Mouse (Mus musculus) right cerebral cortex, adult 2 months (tissue): ENCODE data around the gene Gm11596.
"Not testable (repeated sequence)": the region's sequence is repeated elsewhere in the genome, so short reads cannot be mapped to it uniquely, and the experiment has no call there.

Experiments used
- DNase-seq, 2 experiments: peaks; one replicate each; pipeline ENCODE4 v3.0.0; 2021 to 2022; ENCODE audit warnings: low spot score in 2 of 2

Gene Gm11596

GRCm38 (mm10) chr11:99793367-99793766, at the start of gene Gm11596:
Gm11596 (minus strand) TSS chr11:99793467.
- no peak for DNase-seq

DNA sequence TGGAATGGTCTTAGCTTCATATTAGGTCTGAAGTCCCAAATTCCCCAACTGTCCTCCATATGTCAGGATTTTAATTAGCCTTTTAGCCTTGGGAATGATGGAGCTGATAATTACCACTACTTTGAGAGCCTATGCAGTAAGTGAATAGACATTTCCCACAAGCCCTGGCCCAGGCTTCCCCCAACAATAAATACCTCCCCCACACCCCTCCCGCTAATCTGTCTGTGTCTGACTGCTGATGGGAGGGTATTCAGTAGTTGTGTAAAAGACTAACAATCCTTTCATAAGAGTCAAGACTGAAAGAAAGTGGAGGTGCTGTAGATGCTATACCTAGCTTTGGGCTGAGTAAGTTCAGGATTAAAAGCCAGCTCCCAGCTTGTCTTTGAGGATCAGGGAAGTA, 48.9 kb upstream of the Gm11596 start:
- no peak for DNase-seq

- DNase-seq, result no peak
Measured at GRCm38 (mm10) chr11:99837966-99838365, 44.7 kb upstream of the Gm11596 start, which contains the start of gene 2300003K06Rik. 2300003K06Rik (minus strand) TSS chr11:99838066.

DNA sequence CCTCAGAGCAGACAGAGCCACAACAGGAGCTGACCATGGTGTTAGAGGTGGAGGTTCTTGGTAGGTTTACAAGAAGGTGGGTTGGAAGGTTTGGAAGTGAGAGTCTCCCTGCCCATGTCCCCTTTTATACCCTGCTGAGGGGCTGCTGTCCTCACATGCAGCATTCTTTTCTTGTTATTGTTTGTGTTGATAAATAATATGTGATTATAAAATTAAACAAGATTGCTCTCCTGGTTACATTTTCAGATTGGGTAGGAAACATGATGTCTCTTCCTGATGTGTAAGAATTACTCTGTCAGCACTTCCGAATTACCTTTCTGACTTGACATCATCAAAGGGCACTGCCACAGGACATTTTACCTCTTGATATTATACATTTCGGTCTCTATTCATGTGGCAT, 22.3 kb upstream of the Gm11596 start, which contains the start of gene Gm11564:
Gene Gm11564, minus strand, starts transcription at position 101 of the 400 bp plus-strand sequence.
- not testable (repeated sequence) for DNase-seq

- DNase-seq, result not testable (repeated sequence)
Measured at GRCm38 (mm10) chr11:99809792-99810191, 16.5 kb upstream of the Gm11596 start, which contains the start of gene Krtap4-13. Krtap4-13 (minus strand) TSS chr11:99809892.

DNA sequence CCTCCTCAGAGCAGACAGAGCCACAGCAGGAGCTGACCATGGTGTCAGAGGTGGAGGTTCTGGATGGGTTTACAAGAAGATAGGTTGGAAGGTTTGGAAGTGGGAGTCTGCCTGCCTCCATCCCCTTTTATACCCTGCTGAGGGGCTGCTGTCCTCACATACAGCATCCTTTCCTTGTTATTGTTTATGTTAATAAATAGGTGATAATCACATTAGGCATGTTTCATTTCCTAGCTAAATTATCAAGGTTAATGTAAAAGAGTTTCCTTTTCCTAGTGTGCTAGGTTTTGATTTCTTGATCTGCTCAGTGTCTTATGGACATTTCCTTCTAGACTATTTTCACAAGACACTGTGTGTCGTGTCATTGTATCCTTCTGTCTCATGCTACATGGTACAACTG, 11.1 kb upstream of the Gm11596 start, which contains the start of gene Gm11554:
Gene Gm11554, minus strand, starts transcription at position 101 of the 400 bp plus-strand sequence.
- DNase-seq, result not testable (repeated sequence)

DNA sequence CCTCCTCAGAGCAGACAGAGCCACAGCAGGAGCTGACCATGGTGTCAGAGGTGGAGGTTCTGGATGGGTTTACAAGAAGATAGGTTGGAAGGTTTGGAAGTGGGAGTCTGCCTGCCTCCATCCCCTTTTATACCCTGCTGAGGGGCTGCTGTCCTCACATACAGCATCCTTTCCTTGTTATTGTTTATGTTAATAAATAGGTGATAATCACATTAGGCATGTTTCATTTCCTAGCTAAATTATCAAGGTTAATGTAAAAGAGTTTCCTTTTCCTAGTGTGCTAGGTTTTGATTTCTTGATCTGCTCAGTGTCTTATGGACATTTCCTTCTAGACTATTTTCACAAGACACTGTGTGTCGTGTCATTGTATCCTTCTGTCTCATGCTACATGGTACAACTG, 5.6 kb upstream of the Gm11596 start, which contains the start of gene Gm11569:
Gene Gm11569, minus strand, starts transcription at position 101 of the 400 bp plus-strand sequence.
- not testable (repeated sequence) for DNase-seq

GRCm38 (mm10) chr11:99784900-99785299, 8.4 kb downstream of the Gm11596 start, which contains the start of gene Krtap4-9:
Krtap4-9 (plus strand) TSS chr11:99785200.
- not testable (repeated sequence) for DNase-seq

DNA sequence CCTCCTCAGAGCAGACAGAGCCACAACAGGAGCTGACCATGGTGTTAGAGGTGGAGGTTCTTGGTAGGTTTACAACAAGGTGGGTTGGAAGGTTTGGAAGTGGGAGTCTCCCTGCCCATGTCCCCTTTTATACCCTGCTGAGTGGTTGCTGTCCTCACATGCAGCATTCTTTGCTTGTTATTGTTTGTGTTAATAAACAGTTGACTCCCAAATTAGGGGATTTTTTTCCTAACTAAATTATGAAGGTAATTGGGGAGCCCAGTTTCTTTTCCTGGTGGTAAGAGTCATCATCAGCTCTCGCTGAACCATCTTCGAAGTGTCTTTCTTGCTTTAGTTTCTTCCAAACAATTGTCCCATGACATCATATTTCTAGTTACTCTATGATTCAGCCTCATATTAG, 12.7 kb downstream of the Gm11596 start, which contains the start of gene Krtap4-8:
Gene Krtap4-8, minus strand, starts transcription at position 101 of the 400 bp plus-strand sequence.
- DNase-seq, result no peak

DNA sequence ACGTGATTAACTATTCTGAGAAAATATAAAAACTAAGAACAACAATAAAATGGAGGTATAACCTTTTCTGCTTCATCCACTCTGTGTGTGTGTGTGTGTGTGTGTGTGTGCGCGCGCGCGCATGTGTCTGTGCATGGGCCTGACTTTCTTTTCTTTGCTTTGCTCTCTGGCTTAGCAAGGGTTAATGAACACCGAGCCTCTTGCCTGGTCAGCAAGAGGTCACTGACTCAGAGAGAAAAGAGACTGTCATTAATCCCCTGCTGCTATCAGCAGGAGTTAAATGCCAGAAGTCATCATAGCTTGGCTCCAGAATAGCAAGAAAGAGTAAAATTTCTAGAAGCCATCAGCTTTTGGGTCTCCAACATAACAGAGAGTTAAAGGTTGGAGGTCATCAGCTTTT, 14.9 kb downstream of the Gm11596 start:
- DNase-seq, result no peak

- not testable (repeated sequence) for DNase-seq
Measured at GRCm38 (mm10) chr11:99772813-99773212, 20.5 kb downstream of the Gm11596 start, which contains the start of gene Gm11595. Gm11595 (minus strand) TSS chr11:99772913.

GRCm38 (mm10) chr11:99768410-99768809, 24.9 kb downstream of the Gm11596 start:
- no peak for DNase-seq

DNA sequence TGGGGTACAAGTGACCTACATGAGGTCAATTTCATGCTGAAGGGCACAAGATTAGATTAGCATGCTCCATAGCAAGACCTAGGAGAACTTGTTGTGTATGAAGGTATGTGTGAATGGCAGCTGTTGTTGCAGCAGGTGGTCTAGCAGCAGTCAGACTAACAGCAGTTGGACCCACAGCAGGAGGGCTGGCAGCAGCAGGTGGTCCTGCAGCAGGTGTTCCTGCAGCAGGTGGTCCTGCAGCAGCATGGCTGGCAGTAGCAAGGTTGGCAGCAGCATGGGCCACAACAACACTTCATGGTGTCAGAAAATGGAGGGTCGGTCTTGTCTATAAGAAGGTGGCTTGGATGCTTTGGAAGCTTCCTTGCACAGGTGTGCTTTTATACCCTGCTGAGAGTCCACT, 34.4 kb downstream of the Gm11596 start:
- DNase-seq, result no peak

DNA sequence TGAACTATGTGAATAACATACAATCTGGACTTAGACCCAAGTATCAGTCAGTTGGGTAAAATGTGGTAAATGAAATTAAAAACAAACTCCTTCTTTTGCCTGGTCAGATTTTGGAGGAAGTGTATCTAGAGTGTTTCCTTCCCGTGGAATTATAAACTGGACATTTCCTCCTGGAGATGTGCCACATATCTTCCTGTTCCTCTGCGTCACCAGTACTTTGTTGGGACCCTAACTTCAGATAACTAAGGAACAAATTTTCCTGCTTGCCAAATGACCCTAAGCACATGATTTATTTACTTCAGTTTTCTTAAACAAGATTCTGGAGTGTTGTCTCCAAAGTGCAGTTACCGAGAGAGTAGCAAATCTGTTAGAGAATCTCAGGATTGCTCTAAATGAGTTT, 49.3 kb downstream of the Gm11596 start:
- no peak for DNase-seq
